Mouse (Mus musculus) megakaryocyte, embryonic 14.5 days (primary cell): ENCODE results near the gene Khdc3. TPM values are rescaled to one million over a fixed set of nuclear protein-coding genes. Genes with fewer than 3 reads are reported as not detected.
A peak's percentile ranks its signal among the peaks of the same experiment; 100 is the strongest.
"Not testable (repeated sequence)": the region's sequence is repeated elsewhere in the genome, so short reads cannot be mapped to it uniquely, and the experiment has no call there.

Experiments used
- H3K27me3 ChIP-seq: replicated peaks from 2 replicates; pipeline ENCODE3; 2012; ENCODE audit warnings: inconsistent platforms
- H3K36me3 ChIP-seq: replicated peaks from 2 replicates; pipeline ENCODE3; 2012; ENCODE audit warnings: low read length, inconsistent platforms, mixed read lengths
- H3K4me1 ChIP-seq: 2 replicates; pipeline ENCODE4 v1.6.1; 2012; ENCODE audit warnings: inconsistent platforms
- H3K4me3 ChIP-seq: replicated peaks from 2 replicates; pipeline ENCODE3; 2012; ENCODE audit warnings: moderate library complexity, mild to moderate bottlenecking, inconsistent platforms
- H3K9me3 ChIP-seq: 2 replicates; pipeline ENCODE4 v1.6.1; 2012; ENCODE audit warnings: inconsistent platforms
- FLI1 ChIP-seq: IDR thresholded peaks from 2 replicates; pipeline ENCODE4 v1.6.1; 2012; ENCODE audit warnings: low read length, inconsistent platforms, mixed read lengths
- GATA1 ChIP-seq: IDR thresholded peaks from 3 replicates; pipeline ENCODE4 v1.6.1; 2012; ENCODE audit warnings: mixed read lengths, low read length, inconsistent platforms, borderline replicate concordance
- polyA plus RNA-seq: library from polyadenylated mRNA; stranded (reverse); fragments of >175 nt; gene quantifications from 2 replicates; pipeline ENCODE4 v1.2.3, GENCODE M21; 2012; ENCODE audit warnings: low replicate concordance; ENCODE audit not compliant: insufficient read depth

Gene Khdc3
- polyA plus RNA-seq, 1 experiment = 0.10 TPM

DNA sequence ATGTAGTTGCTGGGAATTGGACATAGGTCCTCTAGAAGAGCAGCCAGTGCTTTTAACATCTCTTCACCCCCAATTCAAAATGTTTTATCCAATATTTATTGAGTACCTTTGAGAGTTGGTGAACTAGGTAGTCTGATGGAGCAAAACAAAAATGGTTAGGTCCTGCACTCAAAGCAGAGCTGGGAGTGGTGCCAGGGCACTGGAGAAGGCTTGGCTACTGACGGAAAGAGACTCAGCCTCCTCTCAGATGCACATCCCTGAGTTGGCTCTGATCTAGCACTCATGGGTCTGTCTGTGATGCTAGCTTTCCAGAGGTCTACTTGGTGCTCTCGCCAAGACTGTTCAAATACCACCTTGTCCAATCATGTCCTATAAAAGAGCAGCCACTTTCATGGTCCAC lies 3.7 kb upstream of the Khdc3 start:
- Histone ChIP-seq H3K4me3 (no peak overlapping the region), H3K27me3 (no peaks in the 10 kb centered on the region), H3K9me3 (peaks cover 10% of the 10 kb centered on the region), H3K4me1 (peaks cover 9% of the 10 kb centered on the region), H3K36me3 (peaks cover 77% of the 10 kb centered on the region)
- no peak for TF ChIP-seq GATA1
- no peak for TF ChIP-seq FLI1

DNA sequence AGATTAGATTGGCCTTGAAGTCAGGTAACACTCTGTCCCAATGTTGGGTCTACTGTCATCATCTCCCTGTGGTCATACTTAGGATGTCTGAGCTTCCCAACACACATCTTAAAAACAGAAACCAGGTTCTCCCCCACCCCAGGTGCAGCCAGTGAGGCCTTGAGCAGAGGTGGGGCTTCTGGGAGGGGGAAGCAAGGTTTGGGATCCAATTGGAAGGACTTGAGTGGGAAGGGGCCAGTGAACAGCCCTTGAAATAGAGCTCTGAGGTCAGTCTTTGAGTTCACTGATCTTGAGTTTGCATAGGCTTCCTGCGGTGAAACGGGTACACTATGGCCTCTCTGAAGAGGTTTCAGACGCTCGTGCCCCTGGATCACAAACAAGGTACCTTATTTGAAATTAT lies 545 bp downstream of the Khdc3 start, which contains the start of gene Gm20509:
TSS of gene Gm20509 (plus strand) at position 290 of the 400 bp plus-strand sequence.
- Histone ChIP-seq H3K36me3 (peaks cover 52% of the 10 kb centered on the region), H3K4me3 (peak within 1 kb of the TSS; percentile 10), H3K27me3 (no peaks in the 10 kb centered on the region), H3K9me3 (peaks cover 20% of the 10 kb centered on the region), H3K4me1 (peaks cover 35% of the 10 kb centered on the region)
- TF ChIP-seq FLI1 (no peak), GATA1 (no peak)

DNA sequence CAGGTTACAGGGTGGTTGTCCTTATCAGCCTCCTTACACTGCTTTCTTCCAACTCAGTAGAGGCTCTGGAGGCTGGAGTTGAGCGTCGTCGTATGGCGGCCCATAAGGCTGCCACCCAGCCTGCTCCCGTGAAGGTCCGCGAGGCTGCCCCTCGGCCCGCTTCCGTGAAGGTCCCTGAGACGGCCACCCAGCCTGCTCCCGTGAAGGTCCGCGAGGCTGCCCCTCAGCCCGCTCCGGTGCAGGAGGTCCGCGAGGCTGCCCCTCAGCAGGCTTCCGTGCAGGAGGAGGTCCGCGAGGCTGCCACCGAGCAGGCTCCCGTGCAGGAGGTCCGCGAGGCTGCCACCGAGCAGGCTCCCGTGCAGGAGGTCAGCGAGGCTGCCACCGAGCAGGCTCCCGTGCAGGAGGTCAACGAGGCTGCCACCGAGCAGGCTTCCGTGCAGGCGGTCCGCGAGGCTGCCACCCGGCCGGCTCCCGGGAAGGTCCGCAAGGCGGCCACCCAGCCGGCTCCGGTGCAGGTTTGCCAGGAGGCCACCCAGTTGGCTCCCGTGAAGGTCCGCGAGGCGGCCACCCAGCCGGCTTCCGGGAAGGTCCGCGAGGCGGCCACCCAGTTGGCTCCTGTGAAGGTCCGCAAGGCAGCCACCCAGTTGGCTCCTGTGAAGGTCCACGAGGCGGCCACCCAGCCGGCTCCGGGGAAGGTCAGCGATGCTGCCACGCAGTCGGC lies 1.7 kb downstream of the Khdc3 start:
- Histone ChIP-seq H3K9me3 (peaks cover 20% of the 10 kb centered on the region), H3K4me1 (peaks cover 40% of the 10 kb centered on the region), H3K27me3 (no peaks in the 10 kb centered on the region), H3K4me3 (peak overlapping the region; percentile 10), H3K36me3 (peaks cover 46% of the 10 kb centered on the region)
- no peak for TF ChIP-seq GATA1
- no peak for TF ChIP-seq FLI1

DNA sequence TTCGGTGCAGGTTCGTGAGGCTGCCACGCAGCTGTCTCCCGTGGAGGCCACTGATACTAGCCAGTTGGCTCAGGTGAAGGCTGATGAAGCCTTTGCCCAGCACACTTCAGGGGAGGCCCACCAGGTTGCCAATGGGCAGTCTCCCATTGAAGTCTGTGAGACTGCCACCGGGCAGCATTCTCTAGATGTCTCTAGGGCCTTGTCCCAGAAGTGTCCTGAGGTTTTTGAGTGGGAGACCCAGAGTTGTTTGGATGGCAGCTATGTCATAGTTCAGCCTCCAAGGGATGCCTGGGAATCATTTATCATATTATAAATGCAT lies 2.2 kb downstream of the Khdc3 start:
- Histone ChIP-seq H3K4me1 (peaks cover 41% of the 10 kb centered on the region), H3K27me3 (no peaks in the 10 kb centered on the region), H3K36me3 (peaks cover 42% of the 10 kb centered on the region), H3K4me3 (no peak overlapping the region), H3K9me3 (peaks cover 20% of the 10 kb centered on the region)
- no peak for TF ChIP-seq GATA1
- TF ChIP-seq FLI1 = no peak

DNA sequence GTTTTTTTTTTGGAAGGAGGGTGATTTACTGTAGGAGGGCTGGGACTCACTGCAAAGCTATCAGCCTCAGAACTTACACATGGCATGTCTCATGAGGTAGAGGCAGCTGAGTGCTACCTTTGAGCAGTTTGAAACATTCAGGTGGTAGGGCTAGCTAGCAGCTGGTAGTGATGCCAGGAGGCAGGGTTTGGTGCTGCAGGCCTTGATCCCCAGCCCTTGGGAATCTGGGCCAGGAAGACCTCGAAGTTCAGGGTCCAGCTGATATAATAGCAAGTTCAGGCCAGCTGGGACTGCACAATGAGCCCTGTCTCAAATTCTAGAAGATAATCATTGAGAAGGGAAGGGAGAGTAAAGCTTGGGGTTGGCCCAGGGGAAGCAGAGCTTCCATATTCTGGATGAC lies 3.5 kb downstream of the Khdc3 start:
- TF ChIP-seq GATA1 (no peak), FLI1 (no peak)
- Histone ChIP-seq H3K27me3 (no peaks in the 10 kb centered on the region), H3K36me3 (peaks cover 38% of the 10 kb centered on the region), H3K9me3 (peaks cover 20% of the 10 kb centered on the region), H3K4me1 (peaks cover 54% of the 10 kb centered on the region), H3K4me3 (no peak overlapping the region)

DNA sequence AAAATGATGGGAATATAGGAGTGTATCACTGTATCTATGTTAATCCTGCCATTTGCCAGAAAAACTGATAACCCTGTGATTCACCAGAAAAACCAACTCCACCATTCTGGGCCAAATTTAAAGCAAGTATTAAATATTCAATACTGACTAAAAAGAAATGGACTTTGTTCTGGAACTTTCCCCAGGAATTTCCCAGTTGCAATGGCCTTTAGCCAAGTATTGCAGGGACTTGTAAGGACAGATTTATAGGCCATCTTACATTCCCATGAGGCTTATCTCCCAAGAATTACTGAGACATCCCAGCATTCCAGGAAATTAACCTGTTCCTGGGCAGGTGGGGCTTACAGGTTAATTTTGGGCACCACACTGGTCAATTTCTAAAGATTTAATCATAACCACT lies 4.1 kb downstream of the Khdc3 start:
- Histone ChIP-seq H3K36me3 (peaks cover 38% of the 10 kb centered on the region), H3K4me3 (no peak overlapping the region), H3K4me1 (peaks cover 59% of the 10 kb centered on the region), H3K9me3 (peaks cover 20% of the 10 kb centered on the region), H3K27me3 (no peaks in the 10 kb centered on the region)
- TF ChIP-seq GATA1 (no peak), FLI1 (no peak)

DNA sequence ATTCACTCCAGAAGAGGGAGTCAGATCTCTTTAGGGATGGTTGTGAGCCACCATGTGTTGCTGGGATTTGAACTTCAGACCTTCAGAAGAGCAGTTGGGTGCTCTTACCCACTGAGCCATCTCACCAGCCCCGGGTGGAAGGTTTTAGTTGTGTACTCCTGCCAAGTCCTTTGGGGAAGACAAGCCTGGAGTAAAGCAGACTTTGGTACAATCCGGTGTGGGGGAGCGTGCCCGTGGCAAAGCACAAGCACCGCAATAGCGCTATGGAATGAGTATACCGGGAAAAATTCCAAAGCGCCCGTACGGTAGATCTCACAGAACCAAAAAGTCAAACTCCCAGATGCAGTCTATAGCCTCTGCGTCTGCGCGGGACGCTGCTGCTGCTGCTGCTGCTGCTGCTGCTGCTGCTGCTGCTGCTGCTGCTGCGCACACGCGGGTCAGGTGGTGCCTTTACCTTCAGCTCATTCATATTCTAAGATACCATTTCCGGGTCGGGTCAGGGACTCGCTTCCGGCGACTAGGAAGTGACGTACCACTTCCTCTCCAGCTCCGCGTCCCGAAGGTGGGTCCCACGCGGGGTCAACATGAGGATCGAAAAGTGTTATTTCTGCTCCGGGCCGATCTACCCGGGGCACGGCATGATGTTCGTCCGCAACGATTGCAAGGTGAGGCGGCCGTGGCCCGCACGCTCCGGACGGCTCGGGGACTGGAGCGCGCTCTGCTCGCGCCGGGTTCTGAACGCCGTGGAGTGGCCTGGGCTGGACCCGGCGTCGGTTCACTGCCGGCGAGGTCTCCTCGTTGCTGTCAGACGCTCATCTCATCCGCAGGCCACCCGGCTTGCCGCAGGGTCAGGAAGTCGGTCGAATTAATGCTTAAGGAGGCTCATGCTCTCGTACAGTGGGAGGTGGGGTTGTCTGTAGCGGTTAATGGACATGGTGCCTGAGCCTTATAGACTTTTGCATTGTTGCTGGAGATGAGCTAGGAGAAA lies 11.6 kb downstream of the Khdc3 start, which contains the start of gene Rsl24d1:
TSS of gene Rsl24d1 (plus strand) at position 508 of the 988 bp plus-strand sequence.
- no peaks in the 10 kb centered on the region for H3K9me3 ChIP-seq
- no peak for TF ChIP-seq GATA1
- 0 out of 2 replicates have a peak, but pooled peaks have one; percentile 38 for TF ChIP-seq FLI1
- peaks cover 45% of the 10 kb centered on the region for H3K4me1 ChIP-seq
- H3K36me3 ChIP-seq = peaks cover 30% of the 10 kb centered on the region
- no peaks in the 10 kb centered on the region for H3K27me3 ChIP-seq
- peak within 1 kb of the TSS; percentile 99 for H3K4me3 ChIP-seq

DNA sequence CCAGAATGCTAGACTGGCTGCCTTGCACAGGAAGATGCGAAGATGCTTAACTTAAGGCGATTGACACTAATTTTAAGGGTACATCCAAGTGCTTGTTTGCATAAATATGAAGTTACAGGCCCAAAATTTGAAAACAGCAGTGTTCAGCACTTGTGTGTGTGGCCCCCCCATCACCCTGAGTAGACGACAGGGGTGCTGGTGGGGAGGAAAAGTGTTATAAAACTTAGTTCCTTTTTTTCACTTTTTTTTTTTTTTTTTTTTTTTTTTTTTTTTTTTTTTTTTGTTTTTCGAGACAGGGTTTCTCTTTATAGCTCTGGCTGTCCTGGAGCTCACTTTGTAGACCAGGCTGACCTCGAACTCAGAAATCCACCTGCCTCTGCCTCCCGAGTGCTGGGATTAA lies 15.1 kb downstream of the Khdc3 start:
- Histone ChIP-seq H3K36me3 (peaks cover 58% of the 10 kb centered on the region), H3K4me1 (peaks cover 22% of the 10 kb centered on the region)
- H3K9me3 ChIP-seq, H3K27me3 ChIP-seq, H3K4me3 ChIP-seq: not testable (repeated sequence)

DNA sequence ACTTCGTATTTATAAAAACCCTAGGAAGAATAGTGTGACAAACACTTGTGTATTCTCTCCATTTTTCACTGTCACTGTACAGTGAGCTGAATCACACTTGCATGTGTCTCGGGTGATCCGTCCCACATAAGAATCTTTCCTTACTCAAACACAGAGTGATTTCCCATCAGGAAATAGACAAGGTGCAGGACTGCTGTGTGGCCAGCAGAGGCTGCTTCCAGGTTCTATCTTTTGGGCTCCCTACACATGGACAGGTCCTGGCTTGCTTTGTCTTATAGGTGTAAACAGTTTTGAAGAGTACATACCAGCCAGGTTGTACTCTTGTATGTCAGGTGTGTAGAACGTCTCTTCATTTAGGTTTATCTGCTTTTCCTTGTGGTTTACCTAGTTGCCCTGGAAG lies 16.4 kb downstream of the Khdc3 start:
- Histone ChIP-seq H3K4me1 (peaks cover 16% of the 10 kb centered on the region), H3K9me3 (no peaks in the 10 kb centered on the region), H3K27me3 (no peaks in the 10 kb centered on the region), H3K36me3 (peaks cover 66% of the 10 kb centered on the region), H3K4me3 (no peak overlapping the region)
- TF ChIP-seq FLI1 (no peak), GATA1 (no peak)

DNA sequence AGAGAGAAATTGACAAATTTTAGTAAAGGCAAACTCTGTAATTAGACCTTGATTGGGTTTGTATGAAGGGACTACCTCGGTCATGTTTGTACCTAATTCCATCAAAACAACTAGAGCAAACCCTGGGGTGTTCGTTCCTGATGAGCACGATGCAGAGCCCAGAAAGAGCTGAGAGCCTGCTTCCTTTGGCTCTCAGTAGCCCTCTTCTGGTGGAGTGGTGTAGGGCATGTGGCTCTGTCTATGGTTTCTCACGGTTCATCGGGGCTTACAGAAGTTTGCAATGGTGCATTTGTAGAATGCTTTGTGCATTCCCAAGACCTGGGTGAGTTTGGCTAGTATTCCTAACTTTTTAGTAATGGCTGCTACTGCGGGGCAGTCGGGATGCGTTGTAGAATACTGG lies 20.1 kb downstream of the Khdc3 start:
- Histone ChIP-seq H3K27me3 (no peaks in the 10 kb centered on the region), H3K4me1 (peaks cover 22% of the 10 kb centered on the region), H3K4me3 (no peak overlapping the region), H3K36me3 (peaks cover 84% of the 10 kb centered on the region), H3K9me3 (no peaks in the 10 kb centered on the region)
- TF ChIP-seq GATA1 (no peak), FLI1 (no peak)
